Mouse (Mus musculus): ENCODE data around the gene Aven.

DNA sequence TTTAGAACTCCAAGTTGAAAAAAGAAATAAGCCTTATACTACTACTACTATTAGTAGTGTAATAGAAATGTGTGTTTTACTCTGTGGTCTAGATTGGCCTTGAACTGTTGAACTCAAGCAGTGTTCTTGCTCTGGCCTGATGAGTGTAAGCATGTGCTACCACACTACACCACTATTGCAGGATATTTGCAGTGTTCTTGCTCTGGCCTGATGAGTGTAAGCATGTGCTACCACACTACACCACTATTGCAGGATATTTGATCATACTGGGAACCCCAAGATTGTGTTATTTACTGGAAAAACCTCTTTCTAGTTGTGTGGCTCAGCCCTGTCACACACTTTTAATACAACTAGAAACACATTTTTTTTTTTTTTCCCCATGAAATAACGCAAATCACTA is 14.7 kb downstream of the Aven start:
- TF ChIP-seq EP300 (IDR thresholded peaks at IDR 0.05; ENCODE audit: low read depth): no peak
- TF ChIP-seq CTCF (IDR thresholded peaks at IDR 0.05; ENCODE audit: low read depth): no peak

Measured in heart, postnatal 0 days (tissue).